Mouse (Mus musculus) liver, embryonic 11.5 days (tissue): ENCODE measurements around the gene Mapk14. TPM values are rescaled to one million over a fixed set of nuclear protein-coding genes. Genes with fewer than 3 reads are reported as not detected.

Experiments
- ATAC-seq: fragments of 200-750 bp; cut with Nextera tagmentation; replicated peaks from 2 replicates; pipeline ENCODE4 v1.8.0; 2017; ENCODE audit warnings: moderate number of reproducible peaks, mild to moderate bottlenecking, moderate TSS enrichment, moderate library complexity; ENCODE audit not compliant: low FRiP score
- DNase-seq: peaks from one replicate; pipeline ENCODE4 v3.0.0-alpha.2; 2017; ENCODE audit warnings: low spot score
- H3K27ac ChIP-seq: fragments of 300-500 bp; sonication (generic); 2 replicates; pipeline ENCODE4 v1.5.1; 2014; ENCODE audit warnings: mild to moderate bottlenecking, low read depth, low read length, control low read depth
- H3K27me3 ChIP-seq: fragments of 300-500 bp; sonication (generic); replicated peaks from 2 replicates; pipeline ENCODE4 v1.6.1; 2014; ENCODE audit warnings: low read length, mixed read lengths; ENCODE audit not compliant: control insufficient read depth, insufficient read depth
- H3K36me3 ChIP-seq: fragments of 300-500 bp; sonication (generic); 2 replicates; pipeline ENCODE4 v1.6.1; 2014; ENCODE audit warnings: mild to moderate bottlenecking, low read length, moderate library complexity, mixed read lengths; ENCODE audit not compliant: control insufficient read depth, insufficient read depth
- H3K4me1 ChIP-seq: fragments of 300-500 bp; sonication (generic); replicated peaks from 2 replicates; pipeline ENCODE4 v1.6.1; 2014; ENCODE audit warnings: low read length, mixed read lengths; ENCODE audit not compliant: control insufficient read depth, insufficient read depth
- H3K4me2 ChIP-seq: fragments of 300-500 bp; sonication (generic); 2 replicates; pipeline ENCODE4 v1.6.1; 2014; ENCODE audit warnings: mild to moderate bottlenecking, control low read depth, moderate library complexity
- H3K4me3 ChIP-seq: fragments of 300-500 bp; sonication (generic); 2 replicates; pipeline ENCODE4 v1.5.1; 2014; ENCODE audit warnings: low read depth, low read length, control low read depth
- H3K9ac ChIP-seq: fragments of 300-500 bp; sonication (generic); 2 replicates; pipeline ENCODE4 v1.6.1; 2014; ENCODE audit warnings: low read depth, low read length, control low read depth
- H3K9me3 ChIP-seq: fragments of 300-500 bp; sonication (generic); 2 replicates; pipeline ENCODE4 v1.6.1; 2016; ENCODE audit warnings: low read length, inconsistent platforms, mixed read lengths; ENCODE audit not compliant: control insufficient read depth
- WGBS: fragments of 180-500 bp; shearing (Covaris S2); extraction: QIAGEN DNeasy Blood & Tissue Kit; methylation state at CpG from one replicate; pipeline ENCODE4 v1.1.7; 2014; 5-methylcytosine and 5-hydroxymethylcytosine counted together
- polyA plus RNA-seq: library from polyadenylated mRNA; unstranded; fragments of >200 nt; fragmentation: Nextera tagmentation; extraction: Ambion mirVana; gene quantifications from 2 replicates; pipeline ENCODE4 v1.2.1, GENCODE M21; 2014

Gene Mapk14
- polyA plus RNA-seq, 1 experiment from 2014 or later, result 58.5 TPM

- H3K27me3 ChIP-seq, result no peaks in the 10 kb centered on the region
- ATAC-seq, result no peak
- no peak overlapping the region for H3K9ac ChIP-seq
- peak overlapping the region; percentile 88 for H3K4me2 ChIP-seq
- no peaks in the 10 kb centered on the region for H3K9me3 ChIP-seq
- no peak overlapping the region for H3K27ac ChIP-seq
- peaks cover 63% of the 10 kb centered on the region for H3K4me1 ChIP-seq
- WGBS, result 83% methylated on average over 2 of the region's 2 CpGs
- 0 out of 2 replicates have a peak, but pooled peaks cover 2% of the 10 kb centered on the region for H3K36me3 ChIP-seq
- no peak for DNase-seq
- no peak overlapping the region for H3K4me3 ChIP-seq
Measured at GRCm38 (mm10) chr17:28694078-28694477, 2.9 kb downstream of the Mapk14 start.

GRCm38 (mm10) chr17:28694832-28695231 is 3.7 kb downstream of the Mapk14 start:
- Histone ChIP-seq H3K9me3 (no peaks in the 10 kb centered on the region), H3K36me3 (0 out of 2 replicates have a peak, but pooled peaks cover 2% of the 10 kb centered on the region), H3K27me3 (no peaks in the 10 kb centered on the region), H3K4me3 (no peak overlapping the region), H3K27ac (no peak overlapping the region), H3K9ac (no peak overlapping the region), H3K4me2 (peak overlapping the region; percentile 7; the same call in 1 of the 2 replicates), H3K4me1 (peaks cover 64% of the 10 kb centered on the region)
- DNase-seq (no peak), ATAC-seq (no peak)
- 67% methylated on average over 4 of the region's 4 CpGs for WGBS

GRCm38 (mm10) chr17:28696641-28697040 is 5.5 kb downstream of the Mapk14 start:
- H3K36me3 ChIP-seq, result 0 out of 2 replicates have a peak, but pooled peaks cover 2% of the 10 kb centered on the region
- peak overlapping the region; percentile 52 for H3K4me2 ChIP-seq
- DNase-seq (no peak), ATAC-seq (no peak)
- 28% methylated on average over 2 of the region's 2 CpGs for WGBS
- peak overlapping the region; percentile 16; the same call in 1 of the 2 replicates for H3K27ac ChIP-seq
- peaks cover 60% of the 10 kb centered on the region for H3K4me1 ChIP-seq
- H3K27me3 ChIP-seq, result no peaks in the 10 kb centered on the region
- H3K4me3 ChIP-seq, result no peak overlapping the region
- H3K9ac ChIP-seq, result no peak overlapping the region
- no peaks in the 10 kb centered on the region for H3K9me3 ChIP-seq

GRCm38 (mm10) chr17:28697290-28698195 is 6.4 kb downstream of the Mapk14 start:
- 55% methylated on average over 13 of the region's 13 CpGs for WGBS
- Histone ChIP-seq H3K4me2 (peak overlapping the region; percentile 52), H3K27ac (peak overlapping the region; percentile 10), H3K36me3 (0 out of 2 replicates have a peak, but pooled peaks cover 4% of the 10 kb centered on the region), H3K9ac (peak overlapping the region; percentile 38; the same call in 1 of the 2 replicates), H3K9me3 (no peaks in the 10 kb centered on the region), H3K4me3 (no peak overlapping the region), H3K4me1 (peaks cover 60% of the 10 kb centered on the region), H3K27me3 (no peaks in the 10 kb centered on the region)
- ATAC-seq (peak; percentile 38; the same call in 1 of the 2 replicates), DNase-seq (no peak)

- H3K9ac ChIP-seq, result no peak overlapping the region
- 0 out of 2 replicates have a peak, but pooled peaks cover 4% of the 10 kb centered on the region for H3K36me3 ChIP-seq
- H3K9me3 ChIP-seq, result no peaks in the 10 kb centered on the region
- no peak for ATAC-seq
- DNase-seq, result no peak
- 67% methylated on average over 4 of the region's 4 CpGs for WGBS
- peak overlapping the region; percentile 10; the same call in 1 of the 2 replicates for H3K27ac ChIP-seq
- no peaks in the 10 kb centered on the region for H3K27me3 ChIP-seq
- no peak overlapping the region for H3K4me2 ChIP-seq
- H3K4me1 ChIP-seq, result peaks cover 56% of the 10 kb centered on the region
- H3K4me3 ChIP-seq, result no peak overlapping the region
Measured at GRCm38 (mm10) chr17:28698245-28698644, 7.1 kb downstream of the Mapk14 start.

GRCm38 (mm10) chr17:28698672-28699071 is 7.5 kb downstream of the Mapk14 start:
- no peak overlapping the region for H3K4me3 ChIP-seq
- no peak overlapping the region for H3K27ac ChIP-seq
- 0 out of 2 replicates have a peak, but pooled peaks cover 4% of the 10 kb centered on the region for H3K36me3 ChIP-seq
- 70% methylated on average over 2 of the region's 2 CpGs for WGBS
- H3K9me3 ChIP-seq, result no peaks in the 10 kb centered on the region
- H3K4me1 ChIP-seq, result peaks cover 52% of the 10 kb centered on the region
- H3K27me3 ChIP-seq, result no peaks in the 10 kb centered on the region
- no peak overlapping the region for H3K4me2 ChIP-seq
- ATAC-seq (no peak), DNase-seq (no peak)
- H3K9ac ChIP-seq, result no peak overlapping the region

- Histone ChIP-seq H3K4me2 (no peak overlapping the region; the same call in 1 of the 2 replicates), H3K4me3 (no peak overlapping the region), H3K9me3 (no peaks in the 10 kb centered on the region), H3K9ac (no peak overlapping the region), H3K4me1 (peaks cover 47% of the 10 kb centered on the region), H3K27ac (no peak overlapping the region), H3K27me3 (no peaks in the 10 kb centered on the region), H3K36me3 (0 out of 2 replicates have a peak, but pooled peaks cover 4% of the 10 kb centered on the region)
- WGBS, result 45% methylated on average over 7 of the region's 7 CpGs
- DNase-seq, result no peak
- ATAC-seq, result peak; percentile 74
Measured at GRCm38 (mm10) chr17:28699789-28700188, 8.7 kb downstream of the Mapk14 start.

GRCm38 (mm10) chr17:28701171-28701570 is 10.0 kb downstream of the Mapk14 start:
- DNase-seq, result no peak
- 0 out of 2 replicates have a peak, but pooled peaks cover 4% of the 10 kb centered on the region for H3K36me3 ChIP-seq
- H3K27me3 ChIP-seq, result no peaks in the 10 kb centered on the region
- ATAC-seq, result no peak
- no peak overlapping the region for H3K9ac ChIP-seq
- H3K4me1 ChIP-seq, result peaks cover 35% of the 10 kb centered on the region
- H3K4me2 ChIP-seq, result no peak overlapping the region
- 86% methylated on average over 4 of the region's 4 CpGs for WGBS
- H3K27ac ChIP-seq, result no peak overlapping the region
- no peaks in the 10 kb centered on the region for H3K9me3 ChIP-seq
- no peak overlapping the region for H3K4me3 ChIP-seq
